Mouse (Mus musculus) liver, embryonic 18 days (tissue): ENCODE measurements around the gene Gm21954. TPM values are rescaled to one million over a fixed set of nuclear protein-coding genes. Genes with fewer than 3 reads are reported as not detected.

Source experiments
- polyA plus RNA-seq: library from polyadenylated mRNA; depleted of rRNA; stranded (reverse); fragments of >200 nt; gene quantifications from 2 replicates; pipeline ENCODE4 v1.2.3, GENCODE M21; 2012; rRNA removed

Gm21954 gene
- not detected in 2 replicates for polyA plus RNA-seq

DNA sequence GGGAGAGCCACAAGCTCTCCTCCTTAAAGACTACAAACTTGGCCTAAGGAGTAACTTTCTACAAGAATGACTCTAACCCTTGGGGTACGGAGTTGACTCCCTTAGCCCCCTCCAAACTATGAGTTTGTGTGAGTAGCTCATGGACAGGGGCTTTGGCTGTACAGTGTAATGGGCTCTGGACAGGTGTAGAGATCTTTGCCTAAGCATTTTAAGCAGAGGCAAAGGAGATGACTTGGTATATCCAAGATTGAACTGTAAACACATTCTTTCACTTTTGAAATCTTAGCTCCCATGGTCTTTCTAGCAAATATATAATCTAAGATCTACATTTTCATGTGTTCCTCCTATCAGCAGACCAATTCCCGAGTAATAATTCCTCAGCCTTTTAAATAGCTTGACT, at the start of gene Gm21954:
Gene Gm21954, minus strand, starts transcription at position 101 of the 400 bp plus-strand sequence.

Other genes starting within 250 kb of the Gm21954 start
- 0.07 and 0.11 TPM in 2 replicates for gene Dclk1, start 229.8 kb downstream of the Gm21954 start, polyA plus RNA-seq